Mouse (Mus musculus) olfactory bulb, adult 2 months (tissue): ENCODE measurements around the gene Eif2ak3.

ENCODE experiments used
- CTCF ChIP-seq: fragments of 200-500 bp; IDR thresholded peaks from 2 replicates; pipeline ENCODE4 v1.5.1; 2012; ENCODE audit warnings: low read depth, mild to moderate bottlenecking, low read length, moderate library complexity; ENCODE audit not compliant: insufficient read depth
- POLR2A ChIP-seq: fragments of 200-500 bp; IDR thresholded peaks from 2 replicates; pipeline ENCODE4 v1.6.1; 2012; ENCODE audit warnings: mild to moderate bottlenecking, low read depth, low read length, moderate library complexity; ENCODE audit not compliant: insufficient read depth

DNA sequence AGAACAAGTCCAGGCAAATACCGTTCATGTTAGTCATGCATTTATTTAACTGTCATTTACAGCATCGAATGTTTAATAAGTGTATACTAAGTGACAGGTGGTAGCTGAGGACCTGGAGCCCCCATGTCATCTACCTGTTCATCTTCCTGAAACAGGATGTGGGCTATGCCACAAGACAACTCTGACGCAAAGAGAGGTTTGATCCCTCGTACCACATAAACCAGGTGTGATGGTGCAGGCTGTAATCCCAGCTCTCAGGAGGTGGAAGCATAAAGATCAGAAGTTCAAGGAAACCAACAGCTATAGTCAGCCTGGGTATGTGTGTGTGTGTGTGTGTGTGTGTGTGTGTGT lies 19.4 kb upstream of the Eif2ak3 start:
- no peak for TF ChIP-seq CTCF
- no peak for TF ChIP-seq POLR2A
